Mouse (Mus musculus) left cerebral cortex, postnatal 10 days (tissue): ENCODE data around the gene Lrp5. TPM values are rescaled to one million over a fixed set of nuclear protein-coding genes. Genes with fewer than 3 reads are reported as not detected.

Experiments used
- DNase-seq, 2 experiments: peaks; one replicate each; pipeline ENCODE4 v3.0.0; 2021 to 2022; ENCODE audit warnings: low spot score in 2 of 2, mixed read lengths in 1 of 2; ENCODE audit errors: extremely low spot score in 1 of 2
- intact Hi-C: fragments of 180-260 bp; cut with DNase I; formaldehyde crosslinking; loops from one replicate; pipeline ENCODE4 v1.15.1; 2025
- total RNA-seq, 2 experiments: library from RNA; stranded (reverse); gene quantifications; 2 replicates each; pipeline ENCODE4 v1.2.3; 2021

Lrp5 gene
- total RNA-seq = 10 to 100 TPM; 10.1 TPM

DNA sequence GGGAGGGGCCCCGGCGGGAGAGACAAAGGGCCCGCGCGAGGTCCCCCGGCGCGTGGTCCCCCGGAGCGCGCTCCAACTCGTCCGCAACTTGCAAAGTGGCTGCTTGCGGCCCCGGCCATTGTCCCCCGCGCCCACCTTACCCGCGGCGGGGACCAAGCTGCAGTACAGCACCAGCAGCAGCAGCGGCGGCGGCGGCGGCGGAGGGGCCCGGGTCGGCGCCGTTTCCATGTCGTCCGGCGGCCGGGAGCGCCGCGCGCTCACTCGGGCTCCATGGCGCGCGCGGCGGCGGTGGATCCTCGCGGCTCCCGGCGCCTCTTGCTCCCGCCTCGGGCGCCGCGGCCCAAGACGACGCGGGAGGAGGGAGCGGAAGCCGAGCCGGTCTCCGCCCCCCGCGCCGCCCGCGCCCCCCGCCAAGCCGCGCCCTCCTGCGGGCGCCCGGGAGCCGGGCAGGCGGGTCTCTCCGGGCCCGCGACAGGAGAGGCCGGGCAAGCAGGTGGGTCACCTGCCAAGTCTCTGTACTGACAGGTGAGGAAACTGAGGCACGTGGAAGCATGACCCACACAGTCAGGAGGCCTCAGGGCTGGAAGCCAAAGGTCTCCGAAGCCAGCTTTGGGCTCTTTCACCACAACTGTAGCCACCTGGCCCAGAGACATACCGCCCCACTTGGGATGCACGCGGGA lies at the start of gene Lrp5:
Lrp5 (minus strand) TSS at position 350 of the 680 bp plus-strand sequence.
- intact Hi-C loops = no loop called here
- peak in 1 of 2 experiments; percentile 82 for DNase-seq

DNA sequence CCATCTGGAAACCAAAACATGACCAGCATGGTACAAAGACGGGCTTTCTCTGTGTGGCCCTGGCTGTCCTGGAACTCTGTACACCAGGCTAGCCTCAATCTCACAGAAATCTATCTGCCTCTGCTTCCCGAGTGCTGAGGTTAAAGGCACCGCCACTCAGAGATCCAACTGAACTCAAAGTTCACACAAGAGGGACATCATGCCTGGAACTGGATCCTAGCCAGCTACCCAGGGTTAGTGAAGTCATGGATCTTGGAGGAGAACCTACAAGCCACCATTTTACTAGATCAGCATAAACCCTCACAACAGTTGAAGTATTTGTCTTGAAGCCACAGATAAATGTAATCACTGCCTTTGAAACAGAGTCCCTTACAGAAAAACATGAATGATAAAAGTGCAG lies 49.6 kb upstream of the Lrp5 start:
- intact Hi-C loops = no loop called here

DNA sequence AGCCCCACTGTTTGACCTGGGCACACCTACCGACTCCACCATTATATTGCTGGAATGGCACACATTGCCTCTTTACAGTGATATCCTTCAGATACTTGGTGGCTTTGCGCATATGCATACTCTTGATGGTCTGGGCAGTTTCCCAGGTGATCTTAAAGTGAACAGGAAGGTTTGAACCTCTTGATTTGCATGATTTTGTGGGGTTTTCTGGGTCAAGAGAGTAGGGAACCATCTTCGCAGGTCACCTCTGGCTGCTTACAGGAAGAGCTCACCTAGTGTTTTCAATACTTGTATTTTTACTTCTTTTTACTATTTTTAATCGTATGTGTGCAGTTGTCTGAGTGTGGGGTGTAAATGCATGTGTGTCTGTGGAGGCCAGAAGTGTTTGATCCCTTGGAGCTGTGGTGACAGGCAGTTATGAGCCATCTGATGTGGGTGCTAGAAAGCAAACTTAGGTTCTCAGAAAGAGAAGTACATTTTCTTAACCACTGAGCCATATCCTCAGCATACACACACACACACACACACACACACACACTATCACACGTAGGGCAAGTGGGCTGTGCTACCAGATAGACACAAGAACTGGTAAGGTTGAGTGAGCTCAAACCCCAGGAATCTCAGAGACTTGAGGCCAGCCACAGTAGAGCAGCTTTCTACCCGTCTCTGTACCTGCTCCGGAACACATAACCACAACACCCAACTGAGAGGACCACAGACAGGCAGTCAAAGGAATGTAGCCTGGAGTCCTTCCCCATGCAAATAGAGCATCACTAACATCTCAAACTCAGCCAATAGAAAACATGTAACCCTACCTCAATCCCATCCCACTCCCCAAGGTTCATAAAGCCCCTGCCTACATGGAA lies 44.6 kb upstream of the Lrp5 start:
- intact Hi-C loops = no loop called here
- no peak for DNase-seq

More for the DNA sequence above, 49.6 kb upstream of the Lrp5 start:
- no peak for DNase-seq

DNA sequence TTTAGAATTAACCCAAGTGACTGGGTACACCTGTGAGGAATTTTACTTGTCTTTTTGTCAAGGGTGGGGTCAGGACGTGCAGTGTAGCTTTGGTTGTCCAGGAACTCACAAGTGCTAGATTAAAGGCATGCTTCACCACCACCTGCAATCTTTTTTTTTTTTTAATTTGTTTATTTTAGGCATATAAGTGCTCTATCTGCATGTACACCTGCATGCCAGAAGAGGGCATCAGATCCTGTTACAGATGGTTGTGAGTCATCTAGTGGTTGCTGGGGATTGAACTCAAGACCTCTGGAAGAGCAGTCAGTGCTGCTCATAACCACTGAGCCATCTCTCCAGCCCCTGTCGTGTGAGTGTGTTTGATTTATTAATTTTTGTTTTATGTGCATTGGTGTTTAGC lies 42.5 kb upstream of the Lrp5 start:
- intact Hi-C loops = no loop called here
- no peak for DNase-seq

DNA sequence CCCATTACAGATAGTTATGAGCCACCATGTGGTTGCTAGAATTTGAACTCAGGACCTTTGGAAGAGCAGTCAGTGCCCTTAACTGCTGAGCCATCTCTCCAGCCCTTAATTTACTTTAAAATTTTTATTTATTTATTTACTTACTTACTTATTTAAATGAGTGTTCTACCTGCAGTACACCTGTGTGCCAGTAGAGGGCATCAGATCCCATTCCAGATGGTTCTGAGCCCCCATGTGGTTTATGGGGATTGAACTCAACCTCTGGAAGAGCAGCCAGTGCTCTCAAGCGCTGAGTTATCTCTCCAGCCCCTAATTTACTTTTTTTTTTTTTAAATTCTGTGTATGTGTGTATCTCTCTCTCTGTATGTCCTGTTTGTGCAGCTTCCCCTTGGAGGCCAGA lies 38.4 kb upstream of the Lrp5 start:
- intact Hi-C loops = loop anchor here (5.0 kb wide), 1 partner anchor 43 kb away; the partner anchor contains the start of gene Kmt5b
- peak; percentile 51 to 67 for DNase-seq

DNA sequence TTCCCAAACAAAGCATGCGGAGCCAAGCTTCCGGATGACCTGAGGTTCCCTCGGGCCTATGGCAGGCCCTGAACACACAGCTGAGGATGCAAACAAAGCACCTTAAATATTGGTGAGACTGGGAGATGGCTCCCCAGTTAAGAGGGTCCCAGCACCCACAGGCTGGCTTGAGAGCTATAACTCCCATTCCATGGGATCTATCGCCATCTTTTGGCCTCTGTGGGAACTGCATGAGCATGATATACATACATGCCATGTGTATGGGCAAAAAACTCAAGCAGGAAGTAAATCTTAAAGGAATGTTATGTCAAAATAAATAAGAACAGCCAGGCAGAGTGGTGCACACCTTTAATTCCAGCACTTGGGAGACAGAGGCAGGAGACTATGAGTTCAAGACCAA lies 37.5 kb upstream of the Lrp5 start:
- intact Hi-C loops = loop anchor here (5.0 kb wide), 1 partner anchor 43 kb away; the partner anchor contains the start of gene Kmt5b
- DNase-seq = peak in 1 of 2 experiments; percentile 46

DNA sequence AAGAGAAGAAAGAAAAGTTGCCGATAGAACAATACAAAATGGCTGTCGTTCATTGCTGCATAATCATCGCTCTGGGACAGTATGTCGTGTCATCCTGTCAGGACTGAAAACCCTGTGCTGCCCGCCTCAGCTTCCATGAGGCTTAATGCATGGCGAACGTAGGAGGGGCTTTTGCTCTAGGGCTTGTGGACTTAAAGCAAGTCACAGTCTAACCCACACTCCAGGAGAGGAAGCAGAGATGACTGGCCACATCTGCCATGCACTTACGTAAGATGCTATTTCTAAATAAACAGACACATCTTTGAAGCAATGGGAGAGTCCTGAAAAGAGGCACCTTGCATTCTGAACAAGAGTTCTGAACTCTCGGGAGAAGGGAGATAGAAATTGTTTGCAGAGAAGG lies 36.8 kb upstream of the Lrp5 start:
- intact Hi-C loops = loop anchor here (5.0 kb wide), 1 partner anchor 44 kb away; the partner anchor contains the start of gene Kmt5b
- no peak for DNase-seq

DNA sequence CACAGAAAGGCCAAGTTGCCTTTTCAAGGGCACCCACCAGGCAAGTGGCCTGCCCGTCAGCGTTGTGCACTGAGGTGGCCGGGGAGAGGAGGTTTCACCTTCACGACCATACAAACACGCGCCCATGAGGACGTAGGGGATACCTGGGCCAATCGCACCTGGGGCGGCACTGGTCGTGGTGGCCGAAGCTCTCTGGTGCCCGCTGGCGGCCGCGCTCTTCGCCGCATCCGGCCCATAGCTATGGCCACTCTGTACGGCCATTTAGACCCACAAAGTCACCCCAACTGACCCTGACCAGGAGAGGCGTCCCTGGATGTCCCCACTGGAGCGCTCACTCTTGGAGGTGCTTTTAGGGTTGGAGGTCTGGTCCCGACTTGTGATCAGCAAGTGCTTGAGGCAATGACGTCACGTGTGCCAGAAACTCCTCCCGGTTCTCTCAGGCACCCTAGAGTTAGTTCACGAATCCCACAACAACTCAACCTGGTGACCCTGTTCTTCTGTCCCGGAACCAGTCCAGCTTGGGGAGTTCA lies 33.1 kb upstream of the Lrp5 start:
- DNase-seq = peak; percentile 38 to 74
- intact Hi-C loops = loop anchor here (5.0 kb wide), 1 partner anchor 97 kb away; no protein-coding TSS in a partner anchor

DNA sequence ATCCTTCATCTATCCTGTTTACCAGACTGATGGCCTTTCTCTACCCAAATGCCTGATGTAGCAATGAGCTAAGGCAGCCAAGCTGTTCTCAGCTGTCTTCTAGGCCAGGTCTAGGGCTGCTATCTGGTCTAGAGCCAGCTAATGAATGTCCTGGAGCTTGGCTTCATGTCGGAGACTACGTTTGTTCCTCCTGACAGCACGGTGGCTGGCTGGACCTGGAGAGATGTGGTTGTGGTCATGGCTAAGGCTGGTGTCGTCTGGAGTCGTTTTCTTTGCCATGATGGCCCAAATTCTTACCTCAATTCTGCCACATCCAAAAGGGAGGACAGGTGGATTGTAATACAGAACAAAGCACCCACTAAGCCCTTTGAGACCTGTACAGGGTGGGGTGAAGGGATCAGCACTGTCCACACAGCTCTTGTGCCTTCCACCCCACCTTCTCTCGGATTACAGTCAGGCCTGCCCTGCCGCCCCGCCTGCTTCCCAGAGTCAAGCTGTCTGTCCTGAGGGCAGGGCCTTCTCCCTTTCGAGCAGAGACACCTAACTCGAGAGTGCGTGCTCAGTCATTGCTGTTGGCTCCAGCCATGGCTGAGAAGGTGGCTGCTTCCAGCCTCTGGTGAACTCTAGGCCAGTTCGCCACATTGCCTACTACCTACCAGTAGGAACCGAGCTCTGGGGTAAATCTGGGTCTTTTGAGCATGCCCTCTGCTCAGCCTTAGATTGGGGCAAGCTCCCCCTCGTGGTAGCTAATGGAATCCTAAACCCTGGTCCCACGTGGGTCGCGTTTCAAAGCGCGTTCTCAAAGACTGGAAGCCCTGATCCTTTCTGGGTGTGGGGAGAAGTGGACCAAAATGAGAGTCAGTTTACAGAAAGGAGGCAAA lies 32.4 kb upstream of the Lrp5 start:
- DNase-seq = peak; percentile 59 to 77
- intact Hi-C loops = loop anchor here (5.0 kb wide), 1 partner anchor 96 kb away; no protein-coding TSS in a partner anchor

DNA sequence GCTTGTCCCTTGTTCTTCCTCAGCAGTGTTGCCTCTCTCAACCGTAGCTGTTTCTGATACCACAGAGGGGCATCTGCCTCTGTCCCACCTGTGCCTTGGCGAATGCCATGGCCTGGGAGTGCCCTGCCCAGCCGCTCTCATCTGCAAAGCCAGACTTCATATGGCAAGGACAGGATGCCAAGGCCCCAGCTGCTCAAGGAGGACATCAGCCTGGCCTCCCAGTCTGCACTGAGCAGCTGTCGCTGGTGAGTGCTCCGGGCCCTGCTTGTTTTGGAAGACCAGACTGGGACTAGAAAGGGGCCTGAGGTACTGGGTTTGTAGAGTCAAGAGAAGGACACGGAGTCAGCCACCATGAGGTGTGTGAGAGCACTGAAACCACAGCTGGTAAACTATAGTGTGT lies 28.0 kb upstream of the Lrp5 start:
- DNase-seq = no peak
- intact Hi-C loops = no loop called here

DNA sequence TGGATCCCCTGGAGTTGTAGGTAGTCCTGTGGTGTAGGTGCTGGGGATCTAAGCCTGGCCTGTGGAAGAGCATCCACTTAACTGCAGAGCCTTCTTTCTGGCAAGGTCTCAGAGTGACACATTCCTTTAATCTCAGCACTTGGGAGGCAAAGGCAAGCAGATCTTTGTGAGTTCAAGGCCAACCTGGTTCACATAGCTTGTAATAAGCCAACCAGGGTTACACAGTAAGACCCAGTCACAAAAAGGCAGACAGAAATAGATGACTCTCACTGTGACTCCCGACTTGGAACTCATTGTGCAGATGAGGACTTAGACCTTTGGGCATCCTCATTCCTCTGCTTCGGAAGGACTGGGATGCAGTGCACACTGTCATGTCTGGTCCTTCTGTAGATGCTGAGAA lies 24.1 kb upstream of the Lrp5 start:
- no peak for DNase-seq
- intact Hi-C loops = no loop called here

DNA sequence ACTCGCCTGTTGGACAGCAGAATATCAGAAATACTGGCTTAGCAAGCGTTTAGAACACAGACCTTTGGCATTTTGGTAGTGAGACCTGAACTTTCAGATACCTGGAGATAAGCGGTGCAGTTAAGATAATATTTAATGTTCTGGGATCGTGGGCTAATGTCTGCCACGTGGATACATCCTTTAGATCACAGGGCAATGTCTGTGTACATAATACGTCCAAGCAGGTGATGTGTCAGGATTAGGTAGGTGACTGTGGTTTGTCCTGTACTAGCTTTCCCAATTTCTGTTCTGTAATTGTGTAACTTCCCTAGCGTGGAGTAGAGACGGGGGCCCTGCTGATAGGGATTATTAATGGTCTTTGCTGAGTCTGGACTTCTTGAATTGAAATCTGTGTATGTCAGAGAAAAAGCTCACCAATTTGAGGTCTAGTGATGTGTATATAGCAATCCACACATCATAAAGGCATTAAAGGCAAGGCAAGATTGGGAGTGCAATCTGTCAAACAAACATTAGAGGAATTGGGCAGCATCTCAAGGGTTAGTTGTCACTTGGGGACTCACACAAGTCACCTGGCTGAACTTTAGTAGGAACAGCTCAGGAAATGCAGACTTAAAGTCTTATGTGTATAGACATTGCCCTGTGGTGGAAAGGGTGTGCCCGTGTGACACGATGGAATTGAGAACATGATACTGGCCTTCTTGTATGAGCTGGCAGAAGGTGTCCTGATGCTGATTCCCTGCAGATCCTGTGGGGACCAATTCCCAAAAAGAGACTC lies 22.8 kb upstream of the Lrp5 start:
- intact Hi-C loops = loop anchor here (5.0 kb wide), 1 partner anchor 132 kb away; the partner anchor contains the start of gene Ppp6r3
- DNase-seq = no peak

DNA sequence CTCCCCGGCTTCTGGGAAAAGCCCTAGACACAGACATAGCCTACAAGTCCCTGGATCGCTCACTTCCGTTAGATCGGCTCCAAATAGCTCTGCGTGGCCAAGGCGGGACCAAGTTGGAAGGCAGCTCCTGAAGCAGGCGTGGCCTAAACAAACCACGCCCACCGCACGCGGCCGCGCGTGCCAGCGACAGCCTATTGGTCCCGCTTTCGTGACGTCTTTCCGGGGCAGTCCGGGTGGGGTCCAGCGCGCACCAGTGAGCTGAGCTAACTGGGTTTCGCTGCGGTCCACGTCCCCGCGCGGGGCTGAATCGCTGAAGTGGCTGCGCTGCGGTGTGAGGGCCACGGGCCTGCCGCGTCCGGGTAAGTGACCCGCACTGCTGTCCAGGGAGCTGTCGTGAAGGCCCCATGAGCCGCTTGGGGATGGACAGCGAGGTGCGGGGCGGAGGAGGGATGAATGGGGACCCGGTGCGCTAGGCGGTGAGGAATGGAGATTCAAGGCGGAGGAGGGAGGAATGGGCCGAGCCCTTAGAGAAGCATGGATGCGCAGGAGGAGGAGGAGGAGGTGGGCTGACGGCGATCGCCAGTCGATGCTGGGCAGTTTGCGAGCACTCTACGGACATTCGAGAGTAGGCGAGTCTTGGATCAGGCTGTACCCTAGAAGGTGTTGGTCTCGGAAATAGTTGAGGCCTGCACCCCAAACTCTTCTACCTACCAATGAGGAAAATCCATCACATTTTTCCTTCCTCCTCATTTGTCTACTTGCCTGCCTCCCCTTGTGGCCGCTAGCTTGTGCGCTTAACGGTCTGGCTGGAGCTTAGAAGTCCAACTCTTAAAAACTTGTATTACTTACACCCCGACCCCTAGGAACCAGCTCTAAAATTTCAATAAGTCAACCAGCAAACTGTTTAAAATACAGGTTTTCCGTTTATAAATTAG lies 22.0 kb upstream of the Lrp5 start, which contains the start of gene 1810055G02Rik:
1810055G02Rik (plus strand) TSS at position 216 of the 935 bp plus-strand sequence.
- intact Hi-C loops = loop anchor here (5.0 kb wide), 1 partner anchor 131 kb away; the partner anchor contains the start of gene Ppp6r3
- peak; percentile 98 to 99 for DNase-seq

DNA sequence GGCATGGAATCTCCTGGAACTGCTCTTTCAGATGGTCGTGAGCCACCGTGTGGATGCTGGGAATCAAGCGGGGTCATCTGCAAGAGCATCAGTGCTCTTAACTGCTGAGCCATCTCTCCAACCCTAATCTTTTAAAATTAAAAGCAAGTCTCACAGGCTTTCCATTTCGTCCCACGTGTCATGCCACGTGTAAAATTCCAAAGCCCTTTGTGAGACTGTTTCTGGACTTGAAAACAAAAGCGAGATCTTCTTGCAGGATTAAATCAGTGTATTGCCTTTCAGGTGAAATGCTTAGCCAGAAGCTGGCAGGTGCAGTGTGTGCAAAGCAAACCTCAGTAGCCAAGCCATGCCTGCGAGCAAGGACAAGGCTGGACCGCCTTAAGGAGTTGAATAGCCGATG lies 21.2 kb upstream of the Lrp5 start:
- intact Hi-C loops = loop anchor here (5.0 kb wide), 1 partner anchor 130 kb away; the partner anchor contains the start of gene Ppp6r3
- no peak for DNase-seq

DNA sequence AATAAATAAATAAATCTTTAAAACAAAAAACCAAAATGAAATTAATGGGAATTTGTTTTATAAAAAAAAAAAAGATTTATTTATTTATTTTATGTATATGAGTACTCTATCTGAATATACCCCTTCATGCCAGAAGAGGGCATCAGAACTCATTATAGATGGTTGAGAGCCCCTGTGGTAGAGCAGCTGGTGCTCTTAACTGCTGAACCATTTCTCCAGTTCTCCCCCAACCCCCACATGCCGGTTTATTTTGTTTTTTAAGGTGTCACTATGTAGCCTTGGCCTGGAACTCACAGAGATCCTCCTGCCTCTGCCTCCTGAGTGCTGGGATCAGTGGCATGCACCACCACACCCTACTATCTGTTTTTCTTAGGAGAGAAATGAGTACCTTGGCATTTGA lies 19.9 kb upstream of the Lrp5 start:
- no peak for DNase-seq
- intact Hi-C loops = loop anchor here (5.0 kb wide), 1 partner anchor 129 kb away; the partner anchor contains the start of gene Ppp6r3

DNA sequence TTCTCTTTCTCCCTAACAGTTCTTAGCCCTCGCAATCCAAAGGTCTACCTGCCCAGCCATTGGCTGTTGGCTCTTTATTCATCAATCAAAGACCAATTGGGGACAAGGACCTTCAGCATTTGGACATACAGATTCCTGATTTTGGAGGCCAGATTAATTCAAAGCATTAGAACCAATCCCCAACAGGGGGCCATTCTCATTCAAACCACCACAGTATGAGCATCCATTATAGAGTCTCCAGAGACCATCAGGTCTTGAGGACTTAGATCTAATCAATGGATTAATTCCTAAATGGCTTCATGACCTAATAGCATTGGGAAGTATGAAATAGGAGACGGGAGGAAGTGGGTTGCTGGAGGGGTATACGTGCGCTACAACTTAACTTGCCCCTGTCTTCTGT lies 16.1 kb upstream of the Lrp5 start:
- DNase-seq = no peak
- intact Hi-C loops = loop anchor here (5.0 kb wide), 1 partner anchor 80 kb away; no protein-coding TSS in a partner anchor
